Mouse (Mus musculus) splenic B cell, adult 2 months (primary cell): ENCODE results near the gene Ranbp17.

Experiments
- DNase-seq: peaks from one replicate; pipeline ENCODE4 v3.0.0-alpha.2; 2011; ENCODE audit warnings: low read depth, low spot score
- H3K27me3 ChIP-seq: 2 replicates; pipeline ENCODE4 v1.6.1; 2012; ENCODE audit warnings: mild to moderate bottlenecking, low read length, moderate library complexity, mixed read lengths; ENCODE audit not compliant: control insufficient read depth, poor library complexity, insufficient read depth, severe bottlenecking
- H3K36me3 ChIP-seq: 2 replicates; pipeline ENCODE4 v1.6.1; 2012; ENCODE audit warnings: mild to moderate bottlenecking, low read length, moderate library complexity, mixed read lengths; ENCODE audit not compliant: control insufficient read depth, poor library complexity, insufficient read depth, severe bottlenecking

Ranbp17 gene

DNA sequence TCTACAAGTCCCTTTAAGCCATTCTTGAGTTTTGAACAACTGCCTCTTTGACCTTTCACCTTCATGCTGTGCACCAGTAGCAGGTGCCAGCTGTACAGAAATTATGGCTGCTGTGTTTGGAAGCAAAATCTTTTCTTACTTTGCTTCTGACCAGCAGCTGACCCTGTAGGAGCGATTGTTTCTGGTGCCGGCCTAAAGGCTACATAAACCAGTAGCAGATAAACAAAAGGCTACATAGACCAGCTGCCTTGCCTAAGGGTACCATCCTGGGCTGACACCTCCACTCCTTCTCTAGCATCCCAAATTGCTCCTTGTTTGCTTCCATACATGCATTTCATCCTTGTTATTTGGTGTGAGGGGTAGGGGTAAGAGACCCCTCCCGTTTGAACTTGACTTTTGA is 279.4 kb downstream of the Ranbp17 start:
- DNase-seq = no peak
- Histone ChIP-seq H3K27me3 (no peaks in the 10 kb centered on the region), H3K36me3 (no peaks in the 10 kb centered on the region)

DNA sequence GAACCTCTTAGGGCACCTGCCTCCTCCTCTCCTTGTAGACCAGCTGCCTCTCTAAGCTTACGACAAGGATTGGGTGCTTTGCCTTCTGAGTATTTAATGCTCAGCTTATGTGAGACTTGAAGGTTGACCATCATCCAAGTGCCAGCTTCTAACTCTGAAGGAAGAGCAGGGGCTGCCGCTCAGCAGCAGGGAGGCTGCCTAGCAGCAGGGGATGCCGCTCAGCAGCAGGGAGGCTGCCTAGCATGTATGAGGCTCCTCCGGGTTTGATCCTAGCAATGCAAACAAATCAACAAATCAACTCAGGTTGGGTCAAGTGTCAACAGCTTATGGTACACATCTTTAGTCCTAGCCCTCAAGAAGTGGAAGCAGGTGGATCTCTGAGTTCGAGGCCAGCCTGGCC is 281.5 kb downstream of the Ranbp17 start:
- no peak for DNase-seq
- Histone ChIP-seq H3K36me3 (no peaks in the 10 kb centered on the region), H3K27me3 (no peaks in the 10 kb centered on the region)

DNA sequence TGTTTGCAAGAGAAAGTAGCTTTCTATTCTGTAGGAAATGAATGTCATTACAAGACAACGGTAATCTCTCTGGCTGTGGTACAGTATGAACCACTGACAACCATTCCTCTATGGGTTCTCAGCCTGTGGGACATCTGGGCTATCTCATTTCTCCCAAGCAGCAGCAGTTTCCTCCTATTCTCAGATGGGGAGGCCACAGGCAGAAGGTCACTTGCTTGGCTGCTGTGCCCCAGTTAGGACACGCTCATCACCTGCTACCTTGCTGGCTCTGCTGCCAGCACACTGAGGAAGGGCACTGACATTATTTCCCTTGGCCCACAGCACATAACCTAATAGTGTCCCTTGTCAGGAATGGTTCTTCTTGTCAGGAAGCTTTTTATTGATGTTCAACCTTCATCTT is 285.4 kb downstream of the Ranbp17 start:
- Histone ChIP-seq H3K36me3 (no peaks in the 10 kb centered on the region), H3K27me3 (no peaks in the 10 kb centered on the region)
- DNase-seq = no peak

DNA sequence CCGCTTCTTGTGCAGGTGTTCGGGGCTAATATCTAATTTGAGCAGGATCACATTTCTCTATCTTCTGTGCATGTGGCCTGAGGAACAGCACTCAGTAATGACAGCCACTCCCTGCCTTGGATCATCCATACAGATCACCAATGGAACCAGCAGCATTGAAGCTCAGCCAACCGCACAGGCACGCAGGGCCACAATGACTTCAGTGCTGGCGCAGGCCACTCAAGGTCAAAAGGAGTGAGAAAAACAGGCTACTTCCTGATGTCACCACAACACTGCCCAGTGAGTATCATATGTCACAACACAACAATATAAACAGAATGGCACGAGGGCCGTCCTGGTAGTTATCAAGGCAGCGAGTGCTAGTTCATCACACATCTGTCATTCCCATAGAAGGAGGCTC is 287.0 kb downstream of the Ranbp17 start:
- Histone ChIP-seq H3K36me3 (no peaks in the 10 kb centered on the region), H3K27me3 (no peaks in the 10 kb centered on the region)
- no peak for DNase-seq

DNA sequence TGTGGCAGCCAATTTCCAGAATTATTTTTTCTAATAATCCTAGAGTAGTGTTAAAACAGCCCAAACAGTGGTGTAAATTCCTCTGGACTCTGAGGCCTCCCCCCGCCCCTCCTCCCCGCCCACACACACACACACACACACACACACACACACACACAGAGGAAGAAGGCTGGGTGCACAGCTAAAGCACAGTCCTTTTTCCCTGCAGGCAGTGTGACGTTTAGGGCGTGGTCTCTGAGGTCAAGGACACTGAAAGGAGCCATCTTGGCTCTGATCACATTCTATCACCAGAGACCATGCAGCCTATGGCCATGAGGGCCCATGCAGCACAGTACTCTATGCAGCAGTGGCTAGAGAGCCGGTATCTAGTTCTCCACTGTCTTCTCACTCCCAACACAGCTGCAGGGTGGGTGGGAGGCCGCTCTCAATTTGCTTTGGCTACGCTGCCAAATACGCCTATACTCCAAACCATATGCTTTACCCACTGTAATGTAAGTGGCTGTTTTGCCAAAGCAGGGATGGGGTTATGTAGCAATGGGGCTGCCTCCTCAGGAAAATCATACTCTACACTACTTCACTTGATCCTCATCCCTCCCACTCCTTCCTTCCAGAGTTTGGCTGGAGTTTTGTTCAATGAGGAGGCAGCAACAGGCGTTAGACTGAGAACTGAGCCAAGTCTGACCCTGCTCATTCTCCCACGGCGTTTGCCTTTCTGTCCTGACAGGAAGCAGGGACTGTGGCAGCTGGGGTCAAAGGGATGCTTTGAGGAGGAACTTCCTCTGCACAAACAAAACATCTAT is 291.8 kb downstream of the Ranbp17 start:
- Histone ChIP-seq H3K27me3 (no peaks in the 10 kb centered on the region), H3K36me3 (no peaks in the 10 kb centered on the region)
- DNase-seq = no peak

DNA sequence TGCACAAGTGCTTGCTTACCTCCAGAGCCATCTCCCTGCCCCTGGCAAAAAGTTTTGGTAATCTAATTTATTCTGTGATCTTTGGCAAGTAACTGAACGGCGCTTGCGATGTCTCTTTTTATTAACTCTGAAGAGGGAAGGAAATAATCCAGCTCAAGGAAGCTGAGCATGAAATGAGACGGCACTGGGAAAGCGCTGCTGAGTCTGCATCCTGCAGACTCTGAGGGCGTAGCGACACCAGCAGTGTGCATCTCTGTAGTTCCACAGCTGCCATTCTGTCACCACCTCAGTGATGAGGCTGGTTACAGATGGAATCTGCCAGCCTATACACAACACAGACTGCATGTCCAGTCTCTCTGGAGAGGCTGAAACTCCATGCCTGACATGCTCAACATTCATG is 292.8 kb downstream of the Ranbp17 start:
- Histone ChIP-seq H3K36me3 (no peaks in the 10 kb centered on the region), H3K27me3 (no peaks in the 10 kb centered on the region)
- DNase-seq = no peak

DNA sequence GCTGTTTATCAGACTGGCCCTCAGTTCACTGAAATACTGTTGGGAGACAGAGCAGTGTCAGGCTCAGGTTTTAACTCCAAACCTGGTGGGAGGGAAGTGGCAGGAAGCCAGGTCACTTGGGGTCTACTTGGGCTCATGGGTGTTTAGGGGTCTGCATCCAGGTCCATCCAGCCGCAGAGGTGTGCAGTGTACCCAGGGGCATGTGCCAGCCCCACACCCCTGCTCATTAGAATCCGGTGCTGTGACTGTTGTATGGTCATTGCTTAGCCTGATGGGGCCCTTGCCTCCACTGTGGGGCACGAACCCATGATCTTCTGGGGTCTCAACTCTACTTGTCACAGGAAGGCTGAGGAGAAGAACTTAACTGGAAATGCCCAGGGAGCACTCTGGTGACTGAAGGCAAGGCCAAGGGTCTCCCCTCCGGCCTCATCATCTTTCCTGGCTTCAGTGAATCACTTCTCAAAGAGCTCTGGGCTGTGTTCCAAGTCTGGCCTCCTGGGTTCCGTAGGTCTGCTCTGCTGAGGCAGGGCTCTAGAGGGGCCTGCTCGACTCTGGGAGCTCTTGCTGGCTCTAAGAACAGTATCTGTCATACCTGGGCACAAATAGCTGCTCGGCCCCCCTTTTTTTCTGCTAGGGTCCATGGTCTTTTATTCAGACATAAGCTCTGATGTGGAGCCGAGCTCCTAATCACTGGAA is 296.0 kb downstream of the Ranbp17 start:
- DNase-seq = no peak
- Histone ChIP-seq H3K27me3 (no peaks in the 10 kb centered on the region), H3K36me3 (no peaks in the 10 kb centered on the region)

DNA sequence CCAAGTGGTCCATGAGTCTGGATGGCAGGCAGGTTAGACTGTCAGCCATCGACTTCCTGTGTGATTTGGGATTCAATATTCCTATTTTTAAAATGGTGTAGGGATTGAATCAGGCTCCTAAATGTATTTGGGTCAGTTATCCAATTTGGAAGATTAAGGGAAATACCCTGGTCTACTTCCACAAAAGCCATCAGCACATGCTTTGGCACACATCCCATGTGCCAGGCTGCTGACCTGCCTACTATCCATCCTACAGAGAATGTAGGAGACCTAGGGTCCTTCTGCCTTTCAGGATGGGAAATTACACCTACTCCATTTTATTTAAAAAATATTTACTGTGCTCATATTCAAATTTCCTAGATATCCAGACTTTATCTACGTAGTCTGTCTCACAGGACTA is 306.1 kb downstream of the Ranbp17 start:
- H3K36me3 ChIP-seq = no peaks in the 10 kb centered on the region
- H3K27me3 ChIP-seq = no peaks in the 10 kb centered on the region
- DNase-seq = no peak

DNA sequence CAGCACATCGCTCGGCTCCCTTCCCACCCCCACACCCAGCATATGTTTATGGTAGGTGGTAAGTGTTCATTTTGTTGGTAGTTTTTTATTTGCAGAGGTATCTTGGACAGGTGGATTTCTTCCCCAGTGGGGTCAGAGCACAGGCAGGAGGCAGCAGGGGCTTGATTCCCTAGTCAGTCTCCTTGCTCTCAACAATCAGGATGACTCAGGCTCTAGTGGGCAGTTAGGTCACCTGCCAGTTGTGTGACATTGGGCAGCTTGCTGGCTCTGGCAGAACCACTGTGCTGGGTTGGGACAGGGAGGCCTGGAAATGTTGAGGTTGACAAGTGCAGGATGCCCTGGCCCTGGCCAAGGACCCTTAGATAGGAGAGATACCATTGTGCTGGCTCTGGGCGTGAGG is 308.6 kb downstream of the Ranbp17 start:
- Histone ChIP-seq H3K27me3 (no peaks in the 10 kb centered on the region), H3K36me3 (no peaks in the 10 kb centered on the region)
- DNase-seq = no peak

DNA sequence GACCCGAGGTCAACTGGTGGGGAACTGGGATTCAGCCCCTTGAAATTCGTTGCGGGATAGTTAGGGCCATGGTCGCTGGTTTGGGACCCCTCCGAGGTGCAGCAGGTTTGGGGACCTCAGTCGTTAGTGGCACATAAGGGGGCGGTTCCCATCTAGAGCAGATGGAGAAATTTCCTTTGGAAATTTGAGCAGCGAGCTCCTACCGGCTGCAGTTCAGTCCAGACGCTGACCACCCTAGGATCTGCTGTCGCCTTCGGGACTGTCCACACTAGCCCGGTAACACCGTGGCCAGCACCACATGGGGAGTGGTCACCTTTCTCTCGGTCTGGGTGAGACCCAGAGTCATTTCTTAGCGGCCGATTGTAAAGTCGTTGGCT is 309.2 kb downstream of the Ranbp17 start:
- Histone ChIP-seq H3K27me3 (no peaks in the 10 kb centered on the region), H3K36me3 (no peaks in the 10 kb centered on the region)
- no peak for DNase-seq

DNA sequence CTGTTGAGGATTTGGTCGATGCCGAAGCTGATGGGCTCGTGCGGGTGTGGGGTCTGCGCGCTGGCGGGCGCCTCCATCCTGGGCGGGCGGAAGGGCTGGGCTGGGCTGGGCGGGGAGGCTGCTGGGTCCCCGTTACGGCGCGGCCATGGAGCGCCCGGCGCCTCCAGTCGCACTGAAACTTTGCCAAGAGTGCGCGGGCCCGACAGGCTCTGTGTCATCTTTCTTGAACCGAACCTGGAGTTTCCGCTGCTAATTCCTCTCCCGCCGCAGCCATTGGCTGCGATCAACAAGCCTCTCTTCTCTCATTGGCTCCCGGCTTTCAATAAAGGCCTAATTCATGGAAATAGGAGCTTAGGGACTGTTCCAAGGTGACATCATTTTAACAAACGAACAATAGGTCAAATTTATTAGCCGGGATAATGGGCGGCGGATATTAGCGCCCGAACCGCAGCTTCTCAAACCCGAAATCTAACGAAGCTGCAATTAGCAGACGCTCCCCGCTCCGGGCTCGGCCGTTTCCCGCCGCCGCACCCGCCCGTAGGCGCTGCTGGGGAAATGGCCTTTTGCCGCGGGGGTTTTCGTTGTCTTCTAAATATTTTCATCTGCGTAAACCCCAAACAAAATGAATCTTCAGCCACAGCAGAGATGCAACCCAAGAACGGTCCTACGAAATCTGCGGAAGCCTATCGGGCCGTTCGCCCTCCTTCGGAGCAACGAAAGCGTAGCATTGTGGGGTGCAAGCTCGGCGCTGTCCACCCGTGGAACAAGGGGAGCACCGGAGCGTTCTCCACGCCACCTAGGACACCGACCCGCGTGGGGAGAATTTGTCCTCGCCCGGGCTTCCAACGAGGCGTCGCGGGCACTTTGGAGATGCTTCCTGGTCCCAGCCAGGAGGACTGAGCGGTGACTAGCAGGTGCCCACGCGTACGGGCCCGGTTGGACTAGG is 309.9 kb downstream of the Ranbp17 start, which contains the start of gene Tlx3:
Gene Tlx3, minus strand, starts transcription at position 207 of the 946 bp plus-strand sequence.
- DNase-seq = no peak
- H3K27me3 ChIP-seq = no peaks in the 10 kb centered on the region
- no peaks in the 10 kb centered on the region for H3K36me3 ChIP-seq

DNA sequence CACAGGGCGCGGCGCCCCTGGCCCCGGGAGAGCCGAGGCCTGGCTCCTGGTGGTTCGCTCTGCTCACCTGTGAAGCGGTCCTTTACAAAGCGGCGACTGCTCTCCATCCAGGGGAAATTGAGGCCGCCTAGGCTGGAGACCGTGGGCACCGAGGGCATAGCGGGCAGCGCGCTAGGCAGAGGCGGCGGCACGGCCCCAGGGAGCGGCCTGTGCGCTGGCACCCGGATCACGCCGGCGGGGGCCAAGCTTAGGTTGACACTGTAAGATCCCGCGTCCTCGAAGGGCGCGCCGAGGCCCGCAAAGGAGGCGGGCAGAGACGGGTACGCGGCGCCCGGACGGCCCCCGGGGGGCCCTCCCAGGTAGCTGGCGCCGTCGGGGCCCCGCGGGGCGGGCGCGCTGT is 310.6 kb downstream of the Ranbp17 start:
- Histone ChIP-seq H3K27me3 (no peaks in the 10 kb centered on the region), H3K36me3 (no peaks in the 10 kb centered on the region)
- DNase-seq = no peak

DNA sequence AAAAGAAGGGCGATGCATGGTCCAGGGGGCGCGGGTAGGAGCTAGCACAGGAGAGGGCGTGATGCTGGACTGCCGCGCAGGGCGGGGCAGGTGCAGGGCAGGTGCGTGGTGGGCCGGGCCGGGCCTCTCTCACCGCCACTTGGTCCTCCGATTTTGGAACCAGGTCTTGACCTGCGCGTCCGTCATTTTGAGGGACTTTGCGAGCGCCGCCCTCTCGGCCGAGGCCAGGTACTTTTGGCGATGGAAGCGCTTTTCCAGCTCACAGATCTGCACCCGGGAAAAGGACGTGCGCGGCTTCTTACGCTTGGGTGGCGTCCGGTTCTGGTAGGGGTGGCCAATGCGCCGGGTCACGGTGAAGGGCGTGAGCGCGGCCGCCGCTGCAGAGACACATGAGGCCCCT is 311.2 kb downstream of the Ranbp17 start:
- DNase-seq = no peak
- H3K36me3 ChIP-seq = no peaks in the 10 kb centered on the region

DNA sequence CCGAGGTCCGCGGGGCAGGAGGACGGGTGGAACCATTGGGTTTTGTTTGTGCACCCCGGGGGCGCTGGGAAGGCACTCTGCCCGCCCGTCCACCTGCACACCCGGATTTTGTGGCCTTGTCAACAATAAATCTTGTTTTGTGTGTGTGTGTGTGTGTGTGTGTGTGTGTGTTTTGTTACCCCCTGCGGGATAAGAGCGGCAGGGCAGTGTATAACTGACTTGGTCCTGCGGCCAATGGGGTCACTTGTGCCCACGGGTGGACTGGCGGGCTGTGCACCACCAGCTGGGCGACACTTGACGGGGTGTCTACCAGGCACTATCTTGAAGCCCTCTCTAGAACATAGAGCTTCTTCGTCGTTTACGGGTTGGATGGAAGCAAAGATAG is 311.9 kb downstream of the Ranbp17 start:
- no peaks in the 10 kb centered on the region for H3K36me3 ChIP-seq
- H3K27me3 ChIP-seq = no peaks in the 10 kb centered on the region
- no peak for DNase-seq

More for the DNA sequence above, 311.2 kb downstream of the Ranbp17 start:
- H3K27me3 ChIP-seq = no peaks in the 10 kb centered on the region
